Mouse (Mus musculus) stomach, postnatal 0 days (tissue): ENCODE measurements at regions not wholly inside any gene's neighbourhood (a gene's known extent, or its start where the extent isn't known, plus 50 kb on each side); places are given as distances from the start of the nearest gene placed in this dataset.

ENCODE experiments used
- CTCF ChIP-seq: IDR thresholded peaks from 2 replicates; pipeline ENCODE4 v1.5.1; 2016; ENCODE audit warnings: antibody characterized with exemption, low read depth, mild to moderate bottlenecking, moderate library complexity
- EP300 ChIP-seq: optimal IDR thresholded peaks from 2 replicates; pipeline ENCODE3; 2016; ENCODE audit warnings: antibody characterized with exemption

GRCm38 (mm10) chr12:30678826-30679225 lies 94.6 kb downstream of the Tmem18 start:
- TF ChIP-seq CTCF: no peak
- TF ChIP-seq EP300: no peak
